Mouse (Mus musculus) stomach, embryonic 16.5 days (tissue): ENCODE data around the gene Tbc1d22a. TPM values are rescaled to one million over a fixed set of nuclear protein-coding genes. Genes with fewer than 3 reads are reported as not detected.
A peak's percentile ranks its signal among the peaks of the same experiment; 100 is the strongest.

Source experiments
- ATAC-seq: fragments of 200-750 bp; cut with Nextera tagmentation; 2 replicates; pipeline ENCODE4 v1.8.0; 2017; ENCODE audit warnings: moderate number of reproducible peaks, moderate TSS enrichment; ENCODE audit not compliant: insufficient read depth, low FRiP score
- H3K27ac ChIP-seq: fragments of 300-500 bp; sonication (generic); 2 replicates; pipeline ENCODE4 v1.5.1; 2014; ENCODE audit warnings: low read length
- H3K27me3 ChIP-seq: fragments of 300-500 bp; sonication (generic); 2 replicates; pipeline ENCODE4 v1.6.1; 2014; ENCODE audit warnings: low read length, control low read depth, mixed read lengths; ENCODE audit not compliant: control insufficient read depth, insufficient read depth
- H3K36me3 ChIP-seq: fragments of 300-500 bp; sonication (generic); 2 replicates; pipeline ENCODE4 v1.6.1; 2014; ENCODE audit warnings: low read length; ENCODE audit not compliant: control insufficient read depth, insufficient read depth
- H3K4me1 ChIP-seq: fragments of 300-500 bp; sonication (generic); 2 replicates; pipeline ENCODE4 v1.6.1; 2014; ENCODE audit warnings: low read length, control low read depth, mixed read lengths; ENCODE audit not compliant: control insufficient read depth, insufficient read depth
- H3K4me2 ChIP-seq: fragments of 300-500 bp; sonication (generic); 2 replicates; pipeline ENCODE4 v1.6.1; 2014; ENCODE audit warnings: low read depth, low read length, mixed read lengths
- H3K4me3 ChIP-seq: fragments of 300-500 bp; sonication (generic); replicated peaks from 2 replicates; pipeline ENCODE4 v1.5.1; 2014; ENCODE audit warnings: mild to moderate bottlenecking, low read length
- H3K9ac ChIP-seq: fragments of 300-500 bp; sonication (generic); 2 replicates; pipeline ENCODE4 v1.6.1; 2014; ENCODE audit warnings: low read length
- H3K9me3 ChIP-seq: fragments of 300-500 bp; sonication (generic); replicated peaks from 2 replicates; pipeline ENCODE4 v1.6.1; 2016; ENCODE audit warnings: low read length, control low read depth; ENCODE audit not compliant: control insufficient read depth
- WGBS: fragments of 180-500 bp; shearing (Covaris S2); extraction: QIAGEN DNeasy Blood & Tissue Kit; methylation state at CpG from one replicate; pipeline ENCODE4 v1.1.7; 2014; 5-methylcytosine and 5-hydroxymethylcytosine counted together
- polyA plus RNA-seq: library from polyadenylated mRNA; unstranded; fragments of >200 nt; fragmentation: Nextera tagmentation; extraction: Ambion mirVana; gene quantifications from 2 replicates; pipeline ENCODE4 v1.2.1, GENCODE M21; 2015

The Tbc1d22a gene
- 11.4 and 12.0 TPM in 2 replicates for polyA plus RNA-seq

DNA sequence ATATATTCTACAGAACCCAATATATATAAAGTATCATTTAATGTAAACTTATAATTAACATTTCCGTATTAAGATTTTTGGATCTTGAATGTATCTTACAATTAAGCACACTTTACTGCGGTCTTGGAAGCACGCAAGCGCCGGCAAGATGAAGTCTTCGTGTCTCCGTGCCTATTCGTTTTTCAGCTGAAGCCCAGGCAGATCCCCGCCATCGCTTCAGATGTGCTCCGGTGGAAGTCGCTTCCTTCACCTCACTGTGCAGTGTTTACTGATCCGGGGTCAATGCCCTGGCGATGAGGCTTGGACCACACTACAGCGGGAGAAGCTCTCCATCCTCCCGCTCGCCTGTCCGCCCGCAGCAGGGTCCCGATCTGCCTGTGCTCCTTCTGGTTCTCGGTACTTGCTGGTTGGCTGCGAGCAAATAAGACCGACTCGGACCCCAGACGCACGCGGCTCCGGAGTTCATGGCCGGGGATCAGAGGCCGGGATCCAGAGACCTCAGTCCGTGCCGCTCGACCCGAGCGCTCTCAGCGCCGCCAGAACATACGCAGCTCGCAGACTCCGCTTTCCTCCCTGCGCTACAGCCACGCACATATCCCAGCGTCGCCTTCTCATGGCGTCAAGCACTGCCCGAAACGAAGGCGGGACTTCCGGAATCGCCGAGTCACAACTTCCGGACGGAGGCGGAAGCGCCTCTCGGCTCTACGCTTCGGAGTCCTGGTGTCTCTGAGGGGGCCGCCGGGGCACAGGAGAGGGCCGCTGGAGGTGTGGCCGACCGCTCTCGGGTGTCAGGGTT, at the start of gene Tbc1d22a:
Gene Tbc1d22a (plus strand): TSS at position 707 of the 796 bp plus-strand sequence.
- no peaks in the 10 kb centered on the region for H3K27me3 ChIP-seq
- no peaks in the 10 kb centered on the region for H3K36me3 ChIP-seq
- ATAC-seq, result peak; percentile 89
- no peaks in the 10 kb centered on the region for H3K9me3 ChIP-seq
- under 1% methylated on average over 64 of the region's 64 CpGs for WGBS
- peak within 1 kb of the TSS; percentile 94 for H3K9ac ChIP-seq
- peak within 1 kb of the TSS; percentile 92 for H3K4me2 ChIP-seq
- H3K27ac ChIP-seq, result peak within 1 kb of the TSS; percentile 92
- peak within 1 kb of the TSS; percentile 89 for H3K4me3 ChIP-seq
- H3K4me1 ChIP-seq, result peaks cover 16% of the 10 kb centered on the region

DNA sequence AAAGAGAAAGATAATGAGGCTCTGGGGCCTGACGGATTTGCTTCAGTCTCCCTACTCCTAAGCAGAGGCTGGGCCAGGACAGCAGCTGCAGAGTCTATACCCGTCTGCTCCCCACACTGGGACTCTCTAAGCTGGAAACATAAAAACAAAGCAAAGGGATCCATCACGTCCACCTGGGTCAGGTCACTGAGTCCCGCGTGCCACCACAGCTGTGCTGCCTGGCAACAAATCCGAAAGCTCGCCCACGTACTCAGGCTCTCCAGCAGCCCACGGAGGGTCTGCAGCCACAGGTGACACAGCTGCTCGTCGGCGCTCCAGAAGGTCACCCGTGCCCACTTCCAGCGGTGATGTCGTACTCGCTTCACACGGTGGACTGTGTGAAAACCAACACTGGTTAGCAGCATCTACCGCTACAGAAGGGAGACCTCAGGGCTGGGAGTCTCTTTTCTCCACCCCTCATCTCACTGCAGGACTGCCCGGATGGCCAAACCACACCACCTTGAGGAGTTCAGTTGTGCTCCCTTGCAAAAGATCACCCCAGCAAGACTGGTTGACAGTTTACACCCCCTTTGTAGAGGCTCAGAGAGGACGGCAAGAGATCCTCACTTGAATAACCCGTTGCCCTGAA, 49.4 kb upstream of the Tbc1d22a start:
- Histone ChIP-seq H3K9ac (no peak overlapping the region), H3K9me3 (no peaks in the 10 kb centered on the region), H3K36me3 (peaks cover 7% of the 10 kb centered on the region; the same call in 1 of the 2 replicates), H3K4me1 (0 out of 2 replicates have a peak, but pooled peaks cover 2% of the 10 kb centered on the region), H3K4me2 (no peak overlapping the region), H3K4me3 (no peak overlapping the region), H3K27ac (no peak overlapping the region), H3K27me3 (no peaks in the 10 kb centered on the region)
- no peak for ATAC-seq
- WGBS, result 70% methylated on average over 21 of the region's 21 CpGs

GRCm38 (mm10) chr15:86165811-86166590, 48.3 kb upstream of the Tbc1d22a start:
- 0 out of 2 replicates have a peak, but pooled peaks cover 6% of the 10 kb centered on the region for H3K4me1 ChIP-seq
- H3K27ac ChIP-seq, result no peak overlapping the region
- no peak overlapping the region for H3K4me3 ChIP-seq
- no peak overlapping the region for H3K9ac ChIP-seq
- 86% methylated on average over 24 of the region's 24 CpGs for WGBS
- ATAC-seq, result no peak
- H3K9me3 ChIP-seq, result no peaks in the 10 kb centered on the region
- no peak overlapping the region for H3K4me2 ChIP-seq
- H3K27me3 ChIP-seq, result no peaks in the 10 kb centered on the region
- peaks cover 7% of the 10 kb centered on the region; the same call in 1 of the 2 replicates for H3K36me3 ChIP-seq

- no peak for ATAC-seq
These were observed 47.1 kb upstream of the Tbc1d22a start for GRCm38 (mm10) chr15:86167032-86167655.

GRCm38 (mm10) chr15:86167787-86168504, 46.3 kb upstream of the Tbc1d22a start:
- H3K4me1 ChIP-seq, result peaks cover 9% of the 10 kb centered on the region; the same call in 1 of the 2 replicates
- H3K4me3 ChIP-seq, result no peak overlapping the region
- H3K9ac ChIP-seq, result no peak overlapping the region
- H3K4me2 ChIP-seq, result no peak overlapping the region
- WGBS, result 75% methylated on average over 10 of the region's 10 CpGs
- no peak for ATAC-seq
- H3K36me3 ChIP-seq, result no peaks in the 10 kb centered on the region
- H3K27ac ChIP-seq, result peak overlapping the region; percentile 80
- H3K9me3 ChIP-seq, result no peaks in the 10 kb centered on the region
- no peaks in the 10 kb centered on the region for H3K27me3 ChIP-seq

More at GRCm38 (mm10) chr15:86167032-86167655, 47.1 kb upstream of the Tbc1d22a start:
- H3K9ac ChIP-seq, result no peak overlapping the region
- no peaks in the 10 kb centered on the region for H3K9me3 ChIP-seq
- peak overlapping the region; percentile 60; the same call in 1 of the 2 replicates for H3K27ac ChIP-seq
- WGBS, result 85% methylated on average over 7 of the region's 7 CpGs
- no peak overlapping the region for H3K4me3 ChIP-seq
- H3K4me1 ChIP-seq, result 0 out of 2 replicates have a peak, but pooled peaks cover 6% of the 10 kb centered on the region
- no peaks in the 10 kb centered on the region for H3K36me3 ChIP-seq
- H3K27me3 ChIP-seq, result no peaks in the 10 kb centered on the region
- no peak overlapping the region for H3K4me2 ChIP-seq

GRCm38 (mm10) chr15:86168505-86168867, 45.8 kb upstream of the Tbc1d22a start:
- Histone ChIP-seq H3K4me2 (no peak overlapping the region), H3K9ac (no peak overlapping the region)

GRCm38 (mm10) chr15:86168941-86169816, 45.1 kb upstream of the Tbc1d22a start:
- peak overlapping the region; percentile 46; the same call in 1 of the 2 replicates for H3K9ac ChIP-seq
- no peaks in the 10 kb centered on the region for H3K27me3 ChIP-seq
- peak overlapping the region; percentile 80 for H3K27ac ChIP-seq
- no peaks in the 10 kb centered on the region for H3K9me3 ChIP-seq
- no peaks in the 10 kb centered on the region for H3K36me3 ChIP-seq
- ATAC-seq, result peak; percentile 38; the same call in 1 of the 2 replicates
- no peak overlapping the region for H3K4me3 ChIP-seq
- 74% methylated on average over 12 of the region's 12 CpGs for WGBS
- H3K4me1 ChIP-seq, result peaks cover 9% of the 10 kb centered on the region; the same call in 1 of the 2 replicates
- H3K4me2 ChIP-seq, result no peak overlapping the region

More at GRCm38 (mm10) chr15:86168505-86168867, 45.8 kb upstream of the Tbc1d22a start:
- ATAC-seq, result no peak
- peak overlapping the region; percentile 80 for H3K27ac ChIP-seq
- H3K36me3 ChIP-seq, result no peaks in the 10 kb centered on the region
- WGBS, result 52% methylated on average over 7 of the region's 7 CpGs
- H3K4me3 ChIP-seq, result no peak overlapping the region
- no peaks in the 10 kb centered on the region for H3K27me3 ChIP-seq
- peaks cover 9% of the 10 kb centered on the region; the same call in 1 of the 2 replicates for H3K4me1 ChIP-seq
- no peaks in the 10 kb centered on the region for H3K9me3 ChIP-seq
